Mouse (Mus musculus) erythroblast, embryonic 14.5 days (primary cell): ENCODE measurements around the gene Anln. TPM values are rescaled to one million over a fixed set of nuclear protein-coding genes. Genes with fewer than 3 reads are reported as not detected.

Experiments used
- H3K27me3 ChIP-seq: 2 replicates; pipeline ENCODE4 v1.6.1; 2012; ENCODE audit warnings: inconsistent platforms; ENCODE audit not compliant: control insufficient read depth
- H3K36me3 ChIP-seq: 2 replicates; pipeline ENCODE4 v1.6.1; 2012; ENCODE audit warnings: mild to moderate bottlenecking, inconsistent platforms; ENCODE audit not compliant: control insufficient read depth
- H3K4me1 ChIP-seq: 2 replicates; pipeline ENCODE4 v1.6.1; 2012; ENCODE audit warnings: inconsistent platforms; ENCODE audit not compliant: control insufficient read depth
- H3K4me3 ChIP-seq: replicated peaks from 2 replicates; pipeline ENCODE3; 2012; ENCODE audit warnings: moderate library complexity, mild to moderate bottlenecking, inconsistent platforms
- H3K9me3 ChIP-seq: 2 replicates; pipeline ENCODE4 v1.6.1; 2012; ENCODE audit warnings: low read length, inconsistent platforms, mixed read lengths; ENCODE audit not compliant: control insufficient read depth
- GATA1 ChIP-seq: IDR thresholded peaks from 2 replicates; pipeline ENCODE4 v1.6.1; 2012; ENCODE audit warnings: low read length, inconsistent platforms, mixed read lengths
- TAL1 ChIP-seq: IDR thresholded peaks from 3 replicates; pipeline ENCODE4 v1.6.1; 2012; ENCODE audit warnings: low read length, inconsistent platforms, mixed read lengths
- polyA plus RNA-seq: library from polyadenylated mRNA; stranded (reverse); fragments of >175 nt; gene quantifications from 2 replicates; pipeline ENCODE4 v1.2.3, GENCODE M21; 2012

The Anln gene
- 0.48 and 0.87 TPM in 2 replicates for polyA plus RNA-seq

GRCm38 (mm10) chr9:22389021-22389476 lies at the start of gene Anln:
TSS of gene Anln (minus strand) at chr9:22389188.
- peaks cover 35% of the 10 kb centered on the region for H3K36me3 ChIP-seq
- peaks cover 44% of the 10 kb centered on the region for H3K4me1 ChIP-seq
- no peak for TF ChIP-seq GATA1
- TF ChIP-seq TAL1, result no peak
- no peaks in the 10 kb centered on the region for H3K27me3 ChIP-seq
- peaks cover 2% of the 10 kb centered on the region; the same call in 1 of the 2 replicates for H3K9me3 ChIP-seq
- H3K4me3 ChIP-seq, result peak within 1 kb of the TSS; percentile 99

- Histone ChIP-seq H3K27me3 (no peaks in the 10 kb centered on the region), H3K4me3 (no peak overlapping the region), H3K36me3 (no peaks in the 10 kb centered on the region), H3K9me3 (no peaks in the 10 kb centered on the region), H3K4me1 (peaks cover 8% of the 10 kb centered on the region)
- TF ChIP-seq GATA1 (no peak), TAL1 (no peak)
Observed at GRCm38 (mm10) chr9:22434101-22434500, 45.1 kb upstream of the Anln start.

- Histone ChIP-seq H3K36me3 (no peaks in the 10 kb centered on the region), H3K9me3 (no peaks in the 10 kb centered on the region), H3K4me1 (peaks cover 16% of the 10 kb centered on the region), H3K27me3 (no peaks in the 10 kb centered on the region), H3K4me3 (no peak overlapping the region)
- TF ChIP-seq GATA1 (no peak), TAL1 (no peak)
Observed at GRCm38 (mm10) chr9:22433221-22433620, 44.2 kb upstream of the Anln start.

GRCm38 (mm10) chr9:22430315-22430840 lies 41.4 kb upstream of the Anln start:
- Histone ChIP-seq H3K4me3 (no peak overlapping the region), H3K4me1 (peaks cover 17% of the 10 kb centered on the region), H3K9me3 (no peaks in the 10 kb centered on the region), H3K27me3 (no peaks in the 10 kb centered on the region), H3K36me3 (no peaks in the 10 kb centered on the region)
- no peak for TF ChIP-seq GATA1
- no peak for TF ChIP-seq TAL1

DNA sequence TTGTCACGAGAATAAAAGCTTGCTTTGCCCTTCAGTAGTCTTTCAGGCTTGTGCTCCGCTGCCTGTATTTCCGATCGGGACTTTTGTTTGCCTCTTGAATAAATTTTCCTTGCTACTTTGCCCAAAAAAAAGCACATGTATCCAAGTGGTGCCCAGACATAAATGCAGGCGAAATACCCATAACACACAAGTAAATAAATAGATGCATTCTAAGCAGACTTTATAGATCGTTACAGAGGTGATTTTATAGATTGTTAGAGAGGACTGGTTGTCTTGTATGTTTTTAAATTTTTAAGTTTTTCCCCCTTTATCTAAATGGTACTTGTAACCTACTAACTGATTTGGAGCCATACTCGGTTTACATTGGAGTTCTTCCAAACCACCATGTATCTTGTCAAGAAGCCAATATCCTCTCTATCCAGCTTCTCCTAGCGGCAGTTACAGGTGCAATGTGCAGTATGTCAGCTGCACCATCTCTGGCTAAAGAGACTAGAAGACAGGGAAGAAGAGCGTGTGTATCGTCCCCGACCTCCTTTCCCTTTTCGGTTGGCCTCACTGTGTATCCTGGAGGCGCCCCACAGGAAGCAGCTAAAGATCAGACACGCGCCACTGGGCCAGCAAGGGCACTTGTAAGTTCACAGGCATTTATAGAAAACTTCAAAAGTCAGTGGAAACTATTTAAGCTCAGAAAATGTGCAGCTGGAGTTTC lies 40.7 kb upstream of the Anln start:
- no peaks in the 10 kb centered on the region for H3K36me3 ChIP-seq
- H3K9me3 ChIP-seq, result no peaks in the 10 kb centered on the region
- peaks cover 17% of the 10 kb centered on the region for H3K4me1 ChIP-seq
- no peaks in the 10 kb centered on the region for H3K27me3 ChIP-seq
- TF ChIP-seq GATA1, result no peak
- TF ChIP-seq TAL1, result no peak
- H3K4me3 ChIP-seq, result no peak overlapping the region

DNA sequence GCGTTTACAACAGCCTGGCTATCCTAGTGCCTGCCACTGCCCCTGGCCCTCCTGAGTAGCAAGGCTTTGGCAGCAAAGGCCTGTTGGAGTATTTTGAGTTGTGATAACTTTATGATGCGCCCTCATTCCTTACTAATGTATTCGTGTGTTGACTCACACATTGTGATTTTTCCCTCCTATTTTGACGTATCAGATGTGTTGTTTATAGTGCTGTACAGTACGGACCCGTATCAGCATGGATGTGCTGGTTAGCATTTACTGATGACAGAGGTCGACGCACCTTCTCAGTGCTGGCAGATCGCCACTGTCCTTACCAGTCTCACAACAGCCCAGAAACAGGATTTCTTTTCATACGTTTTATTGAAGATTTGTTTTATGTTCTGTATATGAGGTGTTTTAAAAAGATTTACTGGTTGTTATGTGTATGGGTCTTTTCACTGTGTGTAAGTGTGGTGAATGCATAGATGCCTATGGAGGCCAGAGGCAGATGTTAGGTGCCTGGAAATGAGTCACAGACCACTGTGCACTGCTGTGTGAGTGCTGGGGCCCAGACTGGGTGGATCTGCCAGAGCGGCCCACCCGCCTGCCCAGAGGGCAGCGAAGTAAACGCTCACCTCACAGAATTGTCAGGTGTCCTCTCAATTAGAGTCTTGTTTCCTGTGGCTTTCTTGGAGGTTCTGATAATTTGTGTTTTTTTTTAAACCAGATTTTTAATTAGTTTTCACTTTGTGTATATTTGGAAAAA lies 39.9 kb upstream of the Anln start:
- no peak overlapping the region for H3K4me3 ChIP-seq
- H3K36me3 ChIP-seq, result no peaks in the 10 kb centered on the region
- H3K27me3 ChIP-seq, result no peaks in the 10 kb centered on the region
- TF ChIP-seq TAL1 (no peak), GATA1 (no peak)
- no peaks in the 10 kb centered on the region for H3K9me3 ChIP-seq
- peaks cover 17% of the 10 kb centered on the region for H3K4me1 ChIP-seq

- H3K4me3 ChIP-seq, result no peak overlapping the region
- no peaks in the 10 kb centered on the region for H3K27me3 ChIP-seq
- peaks cover 17% of the 10 kb centered on the region for H3K4me1 ChIP-seq
- H3K9me3 ChIP-seq, result no peaks in the 10 kb centered on the region
- no peaks in the 10 kb centered on the region for H3K36me3 ChIP-seq
- TF ChIP-seq GATA1 (no peak), TAL1 (no peak)
Observed at GRCm38 (mm10) chr9:22428028-22428665, 39.2 kb upstream of the Anln start.

DNA sequence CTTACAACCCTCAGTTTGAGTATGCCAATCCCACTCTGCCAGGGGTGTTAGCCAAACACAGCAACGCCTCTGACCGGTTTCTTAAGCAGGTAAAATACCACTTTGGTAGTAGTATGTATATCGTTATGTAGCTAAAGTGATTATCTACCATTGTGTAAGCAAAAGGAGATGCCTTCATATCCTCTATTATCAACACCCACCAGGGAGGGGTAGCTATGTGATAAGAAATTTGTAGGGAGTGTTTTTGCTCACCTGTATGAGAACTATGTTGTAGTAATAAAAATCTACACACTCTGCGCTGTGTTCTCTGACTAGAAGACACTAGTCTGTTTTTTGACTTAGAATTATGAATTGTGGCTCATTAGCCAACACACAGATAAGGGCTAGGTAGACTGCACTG lies 35.7 kb upstream of the Anln start:
- Histone ChIP-seq H3K27me3 (no peaks in the 10 kb centered on the region), H3K36me3 (no peaks in the 10 kb centered on the region), H3K4me1 (peaks cover 13% of the 10 kb centered on the region), H3K9me3 (no peaks in the 10 kb centered on the region), H3K4me3 (no peak overlapping the region)
- TF ChIP-seq TAL1, result no peak

- Histone ChIP-seq H3K27me3 (no peaks in the 10 kb centered on the region), H3K36me3 (no peaks in the 10 kb centered on the region), H3K4me3 (no peak overlapping the region), H3K9me3 (no peaks in the 10 kb centered on the region), H3K4me1 (peaks cover 13% of the 10 kb centered on the region)
- no peak for TF ChIP-seq GATA1
- TF ChIP-seq TAL1, result no peak
Observed at GRCm38 (mm10) chr9:22424196-22424595, 35.2 kb upstream of the Anln start.
